Comparison of ENCODE assay signal across 13 mouse cellular contexts in genomic region chr14:35906313-35906712, GRCm38 (mm10).
"Had no signal": no experiment of that assay in that cellular context is flagged by ENCODE, and none has a peak within 500 bp of the region (broad histone marks: within the 10 kb centered on the region; RNA-seq: fewer than 3 reads in every experiment).

No protein-coding gene starts in this region.

- H3K9ac ChIP-seq: limb, embryonic 15.5 days; liver, embryonic 13.5 days; liver, postnatal 0 days; lung, embryonic 15.5 days; midbrain, embryonic 12.5 days had no signal

- H3K27ac ChIP-seq: kidney, postnatal 0 days; limb, embryonic 15.5 days; liver, embryonic 13.5 days; lung, embryonic 15.5 days; midbrain, embryonic 12.5 days; stomach, postnatal 0 days had no signal

- H3K4me3 ChIP-seq: limb, embryonic 15.5 days; liver, embryonic 13.5 days; lung, embryonic 15.5 days; midbrain, embryonic 12.5 days had no signal

- H3K36me3 ChIP-seq: limb, embryonic 15.5 days; liver, embryonic 13.5 days; lung, embryonic 15.5 days; midbrain, embryonic 12.5 days had no signal

- H3K27me3 ChIP-seq: limb, embryonic 15.5 days; liver, embryonic 13.5 days; lung, embryonic 15.5 days; midbrain, embryonic 12.5 days had no signal

- ATAC-seq: liver, postnatal 0 days; midbrain, embryonic 16.5 days had no signal

- H3K4me2 ChIP-seq: limb, embryonic 15.5 days; liver, embryonic 13.5 days; lung, embryonic 15.5 days; midbrain, embryonic 12.5 days had no signal

- DNase-seq: kidney, postnatal 36 days; layer of hippocampus, adult 9-11 months; layer of hippocampus, postnatal 36 days; liver, embryonic 13.5 days; liver, postnatal 0 days; lung, postnatal 14 days; right cerebral cortex, adult 18-20 months had no signal

- H3K4me1 ChIP-seq: limb, embryonic 15.5 days; liver, embryonic 13.5 days; lung, embryonic 15.5 days; midbrain, embryonic 12.5 days had no signal

- H3K9me3 ChIP-seq: limb, embryonic 15.5 days; liver, embryonic 13.5 days; lung, embryonic 15.5 days; midbrain, embryonic 12.5 days had no signal
